Mouse (Mus musculus) midbrain, embryonic 11.5 days (tissue): ENCODE data around the gene Rep15. TPM values are rescaled to one million over a fixed set of nuclear protein-coding genes. Genes with fewer than 3 reads are reported as not detected.

Experiments
- ATAC-seq: fragments of 200-750 bp; cut with Nextera tagmentation; 2 replicates; pipeline ENCODE4 v1.8.0; 2017; ENCODE audit warnings: moderate TSS enrichment, moderate library complexity; ENCODE audit not compliant: low FRiP score
- DNase-seq: peaks from one replicate; pipeline ENCODE4 v3.0.0; 2015; ENCODE audit warnings: low spot score; ENCODE audit errors: missing footprints
- H3K27ac ChIP-seq: fragments of 300-500 bp; sonication (generic); 2 replicates; pipeline ENCODE4 v1.5.1; 2014; ENCODE audit warnings: low read depth, low read length
- H3K27me3 ChIP-seq: fragments of 300-500 bp; sonication (generic); 2 replicates; pipeline ENCODE4 v1.6.1; 2014; ENCODE audit warnings: mild to moderate bottlenecking, low read length, moderate library complexity, mixed read lengths; ENCODE audit not compliant: control insufficient read depth, insufficient read depth
- H3K36me3 ChIP-seq: fragments of 300-500 bp; sonication (generic); 2 replicates; pipeline ENCODE4 v1.6.1; 2014; ENCODE audit warnings: mild to moderate bottlenecking, low read length, moderate library complexity, mixed read lengths; ENCODE audit not compliant: control insufficient read depth, insufficient read depth
- H3K4me1 ChIP-seq: fragments of 300-500 bp; sonication (generic); 2 replicates; pipeline ENCODE4 v1.6.1; 2014; ENCODE audit warnings: low read length; ENCODE audit not compliant: control insufficient read depth, insufficient read depth
- H3K4me2 ChIP-seq: fragments of 300-500 bp; sonication (generic); 2 replicates; pipeline ENCODE4 v1.6.1; 2014; ENCODE audit warnings: mild to moderate bottlenecking, moderate library complexity
- H3K4me3 ChIP-seq: fragments of 300-500 bp; sonication (generic); 2 replicates; pipeline ENCODE4 v1.5.1; 2014; ENCODE audit warnings: low read depth, low read length
- H3K9ac ChIP-seq: fragments of 300-500 bp; sonication (generic); 2 replicates; pipeline ENCODE4 v1.6.1; 2014; ENCODE audit warnings: low read length
- H3K9me3 ChIP-seq: fragments of 300-500 bp; sonication (generic); 2 replicates; pipeline ENCODE4 v1.6.1; 2016; ENCODE audit warnings: low read length; ENCODE audit not compliant: control insufficient read depth
- WGBS: fragments of 180-500 bp; shearing (Covaris S2); extraction: QIAGEN DNeasy Blood & Tissue Kit; methylation state at CpG from one replicate; pipeline ENCODE4 v1.1.7; 2014; 5-methylcytosine and 5-hydroxymethylcytosine counted together
- polyA plus RNA-seq: library from polyadenylated mRNA; unstranded; fragments of >200 nt; fragmentation: Nextera tagmentation; extraction: Ambion mirVana; gene quantifications from 2 replicates; pipeline ENCODE4 v1.2.1, GENCODE M21; 2014

The Rep15 gene
- polyA plus RNA-seq, 1 experiment from 2014 or later: 0.55 TPM

GRCm38 (mm10) chr6:147008148-147008547 is 24.2 kb upstream of the Rep15 start:
- H3K9me3 ChIP-seq: no peaks in the 10 kb centered on the region
- ATAC-seq: no peak

GRCm38 (mm10) chr6:147010358-147010757 is 22.0 kb upstream of the Rep15 start:
- WGBS: 93% methylated on average over 6 of the region's 6 CpGs
- no peaks in the 10 kb centered on the region for H3K27me3 ChIP-seq
- H3K4me3 ChIP-seq: no peak overlapping the region
- no peaks in the 10 kb centered on the region for H3K4me1 ChIP-seq
- H3K27ac ChIP-seq: no peak overlapping the region
- DNase-seq: no peak
- no peak overlapping the region for H3K9ac ChIP-seq
- H3K36me3 ChIP-seq: no peaks in the 10 kb centered on the region
- H3K4me2 ChIP-seq: no peak overlapping the region
- no peak for ATAC-seq
- H3K9me3 ChIP-seq: no peaks in the 10 kb centered on the region

More at GRCm38 (mm10) chr6:147008148-147008547, 24.2 kb upstream of the Rep15 start:
- no peaks in the 10 kb centered on the region for H3K36me3 ChIP-seq
- H3K9ac ChIP-seq: no peak overlapping the region
- peak; percentile 89 for DNase-seq
- no peak overlapping the region for H3K4me2 ChIP-seq
- H3K27me3 ChIP-seq: no peaks in the 10 kb centered on the region
- H3K27ac ChIP-seq: no peak overlapping the region
- no peaks in the 10 kb centered on the region for H3K4me1 ChIP-seq
- no peak overlapping the region for H3K4me3 ChIP-seq
- WGBS: 54% methylated on average over 3 of the region's 3 CpGs

- WGBS: 93% methylated on average over 15 of the region's 15 CpGs
These were observed 21.4 kb upstream of the Rep15 start for GRCm38 (mm10) chr6:147010811-147011520.

GRCm38 (mm10) chr6:147011555-147011954 is 20.8 kb upstream of the Rep15 start:
- Histone ChIP-seq H3K9me3 (no peaks in the 10 kb centered on the region), H3K9ac (no peak overlapping the region), H3K27ac (no peak overlapping the region), H3K36me3 (no peaks in the 10 kb centered on the region), H3K4me1 (no peaks in the 10 kb centered on the region), H3K4me2 (no peak overlapping the region), H3K4me3 (no peak overlapping the region), H3K27me3 (no peaks in the 10 kb centered on the region)
- no peak for ATAC-seq
- peak; percentile 12 for DNase-seq
- 72% methylated on average over 6 of the region's 6 CpGs for WGBS

More at GRCm38 (mm10) chr6:147010811-147011520, 21.4 kb upstream of the Rep15 start:
- DNase-seq: peak; percentile 47
- H3K36me3 ChIP-seq: no peaks in the 10 kb centered on the region
- no peak for ATAC-seq
- H3K9me3 ChIP-seq: no peaks in the 10 kb centered on the region
- H3K4me2 ChIP-seq: no peak overlapping the region
- no peak overlapping the region for H3K27ac ChIP-seq
- no peaks in the 10 kb centered on the region for H3K4me1 ChIP-seq
- no peak overlapping the region for H3K9ac ChIP-seq
- no peak overlapping the region for H3K4me3 ChIP-seq
- no peaks in the 10 kb centered on the region for H3K27me3 ChIP-seq

GRCm38 (mm10) chr6:147011977-147012376 is 20.4 kb upstream of the Rep15 start:
- no peaks in the 10 kb centered on the region for H3K4me1 ChIP-seq
- no peak overlapping the region for H3K4me3 ChIP-seq
- no peak overlapping the region for H3K27ac ChIP-seq
- DNase-seq (peak; percentile 33), ATAC-seq (no peak)
- H3K4me2 ChIP-seq: no peak overlapping the region
- H3K9me3 ChIP-seq: no peaks in the 10 kb centered on the region
- H3K9ac ChIP-seq: no peak overlapping the region
- no peaks in the 10 kb centered on the region for H3K27me3 ChIP-seq
- 93% methylated on average over 6 of the region's 6 CpGs for WGBS
- no peaks in the 10 kb centered on the region for H3K36me3 ChIP-seq

- no peak overlapping the region for H3K4me2 ChIP-seq
- no peaks in the 10 kb centered on the region for H3K36me3 ChIP-seq
- H3K4me3 ChIP-seq: no peak overlapping the region
- WGBS: 91% methylated on average over 1 of the region's 1 CpGs
- H3K27me3 ChIP-seq: no peaks in the 10 kb centered on the region
- no peak overlapping the region for H3K27ac ChIP-seq
- ATAC-seq: no peak
- H3K9me3 ChIP-seq: no peaks in the 10 kb centered on the region
- no peak overlapping the region for H3K9ac ChIP-seq
- no peaks in the 10 kb centered on the region for H3K4me1 ChIP-seq
- no peak for DNase-seq
These were observed 18.8 kb upstream of the Rep15 start for GRCm38 (mm10) chr6:147013546-147013945.

- Histone ChIP-seq H3K27ac (no peak overlapping the region), H3K36me3 (no peaks in the 10 kb centered on the region), H3K4me3 (no peak overlapping the region), H3K4me2 (no peak overlapping the region), H3K9me3 (no peaks in the 10 kb centered on the region), H3K9ac (no peak overlapping the region), H3K4me1 (no peaks in the 10 kb centered on the region), H3K27me3 (no peaks in the 10 kb centered on the region)
- 78% methylated on average over 4 of the region's 4 CpGs for WGBS
- no peak for ATAC-seq
- DNase-seq: no peak
These were observed 14.5 kb upstream of the Rep15 start for GRCm38 (mm10) chr6:147017906-147018305.

- Histone ChIP-seq H3K9me3 (no peaks in the 10 kb centered on the region), H3K27me3 (no peaks in the 10 kb centered on the region), H3K9ac (no peak overlapping the region), H3K4me2 (no peak overlapping the region), H3K4me3 (no peak overlapping the region), H3K36me3 (no peaks in the 10 kb centered on the region), H3K27ac (no peak overlapping the region), H3K4me1 (no peaks in the 10 kb centered on the region)
- WGBS: 95% methylated on average over 5 of the region's 5 CpGs
- ATAC-seq (no peak), DNase-seq (no peak)
These were observed 14.0 kb upstream of the Rep15 start for GRCm38 (mm10) chr6:147018364-147018763.

- no peak for DNase-seq
- Histone ChIP-seq H3K36me3 (no peaks in the 10 kb centered on the region), H3K27me3 (no peaks in the 10 kb centered on the region), H3K27ac (no peak overlapping the region), H3K9ac (no peak overlapping the region), H3K9me3 (no peaks in the 10 kb centered on the region), H3K4me1 (no peaks in the 10 kb centered on the region), H3K4me2 (no peak overlapping the region), H3K4me3 (no peak overlapping the region)
- ATAC-seq: no peak
- WGBS: 92% methylated on average over 5 of the region's 5 CpGs
These were observed 11.2 kb upstream of the Rep15 start for GRCm38 (mm10) chr6:147021181-147021580.
